Mouse (Mus musculus) midbrain, embryonic 16.5 days (tissue): ENCODE data around the gene Zfyve21. TPM values are rescaled to one million over a fixed set of nuclear protein-coding genes. Genes with fewer than 3 reads are reported as not detected.

Experiments
- ATAC-seq: fragments of 200-750 bp; cut with Nextera tagmentation; 2 replicates; pipeline ENCODE4 v1.8.0; 2017; ENCODE audit warnings: moderate TSS enrichment
- H3K27ac ChIP-seq: fragments of 300-500 bp; sonication (generic); 2 replicates; pipeline ENCODE4 v1.5.1; 2014; ENCODE audit warnings: mild to moderate bottlenecking, low read length, mixed read lengths
- H3K27me3 ChIP-seq: fragments of 300-500 bp; sonication (generic); 2 replicates; pipeline ENCODE4 v1.6.1; 2014; ENCODE audit warnings: low read depth, low read length, mixed read lengths; ENCODE audit not compliant: control insufficient read depth, insufficient read depth
- H3K36me3 ChIP-seq: fragments of 300-500 bp; sonication (generic); 2 replicates; pipeline ENCODE4 v1.6.1; 2014; ENCODE audit warnings: mild to moderate bottlenecking, low read length, moderate library complexity, mixed read lengths; ENCODE audit not compliant: control insufficient read depth, insufficient read depth
- H3K4me1 ChIP-seq: fragments of 300-500 bp; sonication (generic); 2 replicates; pipeline ENCODE4 v1.6.1; 2014; ENCODE audit warnings: mild to moderate bottlenecking, low read length, mixed read lengths; ENCODE audit not compliant: control insufficient read depth, insufficient read depth
- H3K4me2 ChIP-seq: fragments of 300-500 bp; sonication (generic); 2 replicates; pipeline ENCODE4 v1.6.1; 2014; ENCODE audit warnings: mild to moderate bottlenecking, low read length, mixed read lengths
- H3K4me3 ChIP-seq: fragments of 300-500 bp; sonication (generic); 2 replicates; pipeline ENCODE4 v1.5.1; 2014; ENCODE audit warnings: low read depth, mild to moderate bottlenecking, low read length, moderate library complexity, mixed read lengths
- H3K9ac ChIP-seq: fragments of 300-500 bp; sonication (generic); 2 replicates; pipeline ENCODE4 v1.6.1; 2014; ENCODE audit warnings: low read depth, low read length, mixed read lengths
- H3K9me3 ChIP-seq: fragments of 300-500 bp; sonication (generic); replicated peaks from 2 replicates; pipeline ENCODE4 v1.6.1; 2014; ENCODE audit warnings: mild to moderate bottlenecking, low read length, mixed read lengths; ENCODE audit not compliant: control insufficient read depth, poor library complexity, severe bottlenecking
- WGBS: fragments of 180-500 bp; shearing (Covaris S2); extraction: QIAGEN DNeasy Blood & Tissue Kit; methylation state at CpG from one replicate; pipeline ENCODE4 v1.1.7; 2014; 5-methylcytosine and 5-hydroxymethylcytosine counted together
- polyA plus RNA-seq: library from polyadenylated mRNA; unstranded; fragments of >200 nt; fragmentation: Nextera tagmentation; extraction: Ambion mirVana; gene quantifications from 2 replicates; pipeline ENCODE4 v1.2.1, GENCODE M21; 2015

The Zfyve21 gene
- polyA plus RNA-seq = 32.1 and 35.1 TPM in 2 replicates

DNA sequence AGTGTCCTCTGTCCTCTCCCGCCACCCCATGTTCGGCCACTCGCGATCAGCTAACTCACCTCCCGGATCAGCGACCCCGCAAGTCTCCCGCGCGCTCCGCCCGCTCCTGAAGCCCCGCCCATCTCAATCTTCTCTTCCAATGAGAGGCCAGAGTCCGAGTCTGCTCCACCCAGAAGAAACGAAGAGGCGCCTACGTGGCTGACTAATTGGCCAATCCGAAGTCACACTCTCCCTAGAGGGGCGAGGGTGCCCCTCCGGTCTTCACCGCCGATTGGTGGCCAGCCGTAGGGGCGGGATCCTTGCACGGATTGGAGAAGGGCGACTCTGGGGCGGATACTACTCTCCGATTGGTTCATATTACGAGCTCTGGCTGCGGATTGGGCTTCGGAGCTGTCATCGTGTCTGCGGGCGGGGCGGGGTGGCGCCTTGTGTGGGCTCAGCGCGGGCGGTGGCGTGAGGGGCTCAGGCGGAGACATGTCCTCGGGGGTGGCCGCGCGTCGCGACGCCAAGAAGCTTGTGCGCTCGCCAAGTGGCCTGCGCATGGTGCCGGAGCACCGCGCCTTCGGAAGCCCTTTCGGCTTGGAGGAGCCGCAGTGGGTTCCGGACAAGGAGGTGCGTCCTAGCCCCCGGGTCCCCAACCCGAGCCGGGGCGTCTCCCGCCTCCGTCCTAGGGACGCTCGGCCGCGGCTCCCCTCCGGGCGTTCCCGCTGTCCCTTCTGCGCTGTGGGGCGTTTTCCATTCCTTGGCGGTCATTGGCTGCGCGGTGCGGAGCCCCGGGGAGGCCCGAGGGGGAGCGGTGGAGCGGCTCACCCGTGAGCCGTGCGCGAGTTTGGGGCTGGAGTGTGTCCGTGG is at the start of gene Zfyve21, which contains the start of gene Xrcc3:
Gene Zfyve21 (plus strand): TSS at position 405 of the 852 bp plus-strand sequence.
Gene Xrcc3 (minus strand): TSS at position 108 of the 852 bp plus-strand sequence.
- peak within 1 kb of the TSS; percentile 77 for H3K9ac ChIP-seq
- H3K9me3 ChIP-seq = no peaks in the 10 kb centered on the region
- under 1% methylated on average over 79 of the region's 87 CpGs for WGBS
- H3K27me3 ChIP-seq = no peaks in the 10 kb centered on the region
- H3K4me2 ChIP-seq = peak within 1 kb of the TSS; percentile 94
- H3K4me1 ChIP-seq = peaks cover 16% of the 10 kb centered on the region
- peak; percentile 100 for ATAC-seq
- H3K4me3 ChIP-seq = peak within 1 kb of the TSS; percentile 76
- H3K27ac ChIP-seq = peak within 1 kb of the TSS; percentile 80
- no peaks in the 10 kb centered on the region for H3K36me3 ChIP-seq

GRCm38 (mm10) chr12:111766313-111767236 is 47.4 kb upstream of the Zfyve21 start:
- Histone ChIP-seq H3K4me2 (peak overlapping the region; percentile 14; the same call in 1 of the 2 replicates), H3K27me3 (no peaks in the 10 kb centered on the region), H3K9me3 (no peaks in the 10 kb centered on the region), H3K4me1 (peaks cover 35% of the 10 kb centered on the region), H3K9ac (no peak overlapping the region), H3K4me3 (no peak overlapping the region), H3K27ac (no peak overlapping the region), H3K36me3 (0 out of 2 replicates have a peak, but pooled peaks cover 3% of the 10 kb centered on the region)
- no peak for ATAC-seq
- WGBS = 18% methylated on average over 16 of the region's 16 CpGs

GRCm38 (mm10) chr12:111768322-111768928 is 45.5 kb upstream of the Zfyve21 start:
- Histone ChIP-seq H3K36me3 (peaks cover 6% of the 10 kb centered on the region), H3K4me2 (no peak overlapping the region), H3K4me3 (no peak overlapping the region), H3K27ac (no peak overlapping the region), H3K9me3 (no peaks in the 10 kb centered on the region), H3K9ac (no peak overlapping the region), H3K27me3 (no peaks in the 10 kb centered on the region), H3K4me1 (peaks cover 28% of the 10 kb centered on the region)
- WGBS = 94% methylated on average over 10 of the region's 10 CpGs
- no peak for ATAC-seq

- Histone ChIP-seq H3K27ac (0 out of 2 replicates have a peak overlapping the region, but pooled peaks have one; percentile 34), H3K36me3 (peaks cover 15% of the 10 kb centered on the region), H3K9me3 (no peaks in the 10 kb centered on the region), H3K4me1 (peaks cover 28% of the 10 kb centered on the region), H3K4me2 (no peak overlapping the region), H3K9ac (0 out of 2 replicates have a peak overlapping the region, but pooled peaks have one; percentile 6), H3K4me3 (no peak overlapping the region), H3K27me3 (no peaks in the 10 kb centered on the region)
- ATAC-seq = peak; percentile 43; the same call in 1 of the 2 replicates
- 32% methylated on average over 10 of the region's 10 CpGs for whole genome bisulfite sequencing
These were observed 44.7 kb upstream of the Zfyve21 start for GRCm38 (mm10) chr12:111769306-111769705.

DNA sequence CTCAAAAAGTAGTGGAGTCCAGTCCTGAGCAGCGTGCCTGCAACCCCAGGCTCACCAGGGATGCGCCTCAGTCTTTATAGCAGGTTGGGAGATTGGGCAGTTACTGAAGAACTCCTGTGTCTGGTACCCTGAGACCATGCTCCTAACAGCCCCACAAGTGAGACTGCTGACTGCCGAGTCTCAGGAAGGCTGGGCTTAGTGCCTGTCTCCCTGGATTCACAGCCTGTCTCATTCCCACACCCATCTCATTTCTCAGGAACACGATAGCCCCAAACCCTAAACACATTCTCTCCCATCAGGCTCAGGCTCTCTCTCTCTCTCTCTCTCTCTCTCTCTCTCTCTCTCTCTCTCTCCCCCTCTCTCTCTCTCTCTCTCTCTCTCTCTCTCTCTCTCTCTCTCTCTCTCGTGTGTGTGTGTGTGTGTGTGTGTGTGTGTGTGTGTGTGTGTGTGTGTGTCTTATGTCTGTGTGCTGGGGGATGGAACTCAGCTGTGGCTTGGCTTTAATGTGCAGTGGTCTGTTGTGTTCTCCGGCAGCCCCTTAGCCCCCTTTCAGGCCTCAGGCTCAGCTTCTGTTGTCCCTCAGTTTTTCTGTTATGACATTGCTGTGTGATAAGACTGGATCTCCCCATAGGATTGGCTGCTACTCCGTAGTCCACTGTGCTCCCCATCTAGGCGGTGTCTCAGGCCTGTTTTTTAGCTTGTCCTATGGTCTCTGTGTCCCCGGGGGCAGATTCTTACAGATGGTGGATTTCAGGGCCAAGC is 44.0 kb upstream of the Zfyve21 start:
- H3K27me3 ChIP-seq = no peaks in the 10 kb centered on the region
- no peaks in the 10 kb centered on the region for H3K9me3 ChIP-seq
- peaks cover 28% of the 10 kb centered on the region for H3K4me1 ChIP-seq
- ATAC-seq = no peak
- no peak overlapping the region for H3K9ac ChIP-seq
- H3K4me3 ChIP-seq = no peak overlapping the region
- peak overlapping the region; percentile 33; the same call in 1 of the 2 replicates for H3K27ac ChIP-seq
- H3K4me2 ChIP-seq = no peak overlapping the region
- H3K36me3 ChIP-seq = peaks cover 21% of the 10 kb centered on the region
- 50% methylated on average over 9 of the region's 9 CpGs for WGBS

- Histone ChIP-seq H3K4me1 (peaks cover 25% of the 10 kb centered on the region), H3K36me3 (peaks cover 22% of the 10 kb centered on the region), H3K4me3 (no peak overlapping the region), H3K9ac (no peak overlapping the region), H3K9me3 (no peaks in the 10 kb centered on the region), H3K4me2 (no peak overlapping the region), H3K27me3 (no peaks in the 10 kb centered on the region), H3K27ac (no peak overlapping the region; the same call in 1 of the 2 replicates)
- WGBS = 87% methylated on average over 10 of the region's 10 CpGs
- ATAC-seq = no peak
These were observed 43.3 kb upstream of the Zfyve21 start for GRCm38 (mm10) chr12:111770651-111771050.

GRCm38 (mm10) chr12:111774156-111774555 is 39.8 kb upstream of the Zfyve21 start:
- H3K36me3 ChIP-seq = peaks cover 52% of the 10 kb centered on the region
- no peak overlapping the region for H3K4me3 ChIP-seq
- H3K9ac ChIP-seq = no peak overlapping the region
- no peaks in the 10 kb centered on the region for H3K27me3 ChIP-seq
- no peak overlapping the region for H3K4me2 ChIP-seq
- ATAC-seq = no peak
- no peaks in the 10 kb centered on the region for H3K9me3 ChIP-seq
- no peak overlapping the region for H3K27ac ChIP-seq
- peaks cover 9% of the 10 kb centered on the region for H3K4me1 ChIP-seq
- WGBS = 92% methylated on average over 16 of the region's 16 CpGs

DNA sequence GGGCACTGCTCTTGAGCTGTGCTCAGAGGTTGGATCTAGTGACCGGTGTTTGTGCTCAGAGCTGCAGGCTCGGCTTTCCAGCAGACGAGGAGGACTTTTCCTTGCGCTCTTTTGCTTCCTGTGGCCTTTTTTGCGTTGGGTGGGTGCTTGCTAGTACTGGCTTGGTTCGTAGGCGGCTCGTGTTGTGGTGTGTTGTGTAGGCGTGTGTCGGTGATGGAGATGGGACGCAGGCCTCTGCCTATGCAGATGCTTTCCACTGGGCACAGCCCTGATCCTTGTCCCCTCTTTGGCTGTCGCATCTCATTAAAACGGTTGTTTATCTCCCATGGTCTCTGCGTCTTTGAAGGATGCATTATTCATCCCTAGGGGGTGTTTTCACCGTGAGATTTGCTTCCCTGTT is 39.1 kb upstream of the Zfyve21 start:
- Histone ChIP-seq H3K9me3 (no peaks in the 10 kb centered on the region), H3K27ac (no peak overlapping the region), H3K27me3 (no peaks in the 10 kb centered on the region), H3K36me3 (peaks cover 59% of the 10 kb centered on the region), H3K4me3 (no peak overlapping the region), H3K4me2 (no peak overlapping the region), H3K4me1 (peaks cover 2% of the 10 kb centered on the region), H3K9ac (no peak overlapping the region)
- 68% methylated on average over 15 of the region's 15 CpGs for WGBS
- ATAC-seq = no peak
